Mouse (Mus musculus) kidney, postnatal 0 days (tissue): Measurements from ENCODE around the gene Il10rb. TPM values are rescaled to one million over a fixed set of nuclear protein-coding genes. Genes with fewer than 3 reads are reported as not detected.

Experiments used
- ATAC-seq: fragments of 200-750 bp; cut with Nextera tagmentation; replicated peaks from 2 replicates; pipeline ENCODE4 v1.8.0; 2017; ENCODE audit warnings: low read depth, moderate number of reproducible peaks, moderate TSS enrichment, moderate library complexity; ENCODE audit not compliant: low FRiP score
- DNase-seq: peaks from one replicate; pipeline ENCODE4 v3.0.0-alpha.2; 2016; ENCODE audit warnings: low spot score
- H3K27ac ChIP-seq: fragments of 300-500 bp; sonication (generic); 2 replicates; pipeline ENCODE4 v1.5.1; 2014; ENCODE audit warnings: mild to moderate bottlenecking
- H3K27me3 ChIP-seq: fragments of 300-500 bp; sonication (generic); 2 replicates; pipeline ENCODE4 v1.6.1; 2014; ENCODE audit warnings: low read length, mixed read lengths; ENCODE audit not compliant: insufficient read depth
- H3K36me3 ChIP-seq: fragments of 300-500 bp; sonication (generic); 2 replicates; pipeline ENCODE4 v1.6.1; 2014; ENCODE audit warnings: low read length, mixed read lengths; ENCODE audit not compliant: insufficient read depth
- H3K4me1 ChIP-seq: fragments of 300-500 bp; sonication (generic); replicated peaks from 2 replicates; pipeline ENCODE4 v1.6.1; 2014; ENCODE audit warnings: antibody characterized with exemption, low read length, mixed read lengths; ENCODE audit not compliant: insufficient read depth
- H3K4me2 ChIP-seq: fragments of 300-500 bp; sonication (generic); 2 replicates; pipeline ENCODE4 v1.6.1; 2014; ENCODE audit warnings: mild to moderate bottlenecking, low read length, moderate library complexity, mixed read lengths
- H3K4me3 ChIP-seq: fragments of 300-500 bp; sonication (generic); replicated peaks from 2 replicates; pipeline ENCODE4 v1.5.1; 2014; ENCODE audit warnings: low read depth, low read length
- H3K9ac ChIP-seq: fragments of 300-500 bp; sonication (generic); 2 replicates; pipeline ENCODE4 v1.6.1; 2014; ENCODE audit warnings: low read depth, low read length
- H3K9me3 ChIP-seq: fragments of 300-500 bp; sonication (generic); replicated peaks from 2 replicates; pipeline ENCODE4 v1.6.1; 2016; ENCODE audit warnings: low read length, inconsistent platforms, mixed read lengths
- CTCF ChIP-seq: IDR thresholded peaks from 2 replicates; pipeline ENCODE4 v1.5.1; 2016; ENCODE audit warnings: antibody characterized with exemption, low read depth, mild to moderate bottlenecking, moderate library complexity
- WGBS: fragments of 180-500 bp; shearing (Covaris S2); extraction: QIAGEN DNeasy Blood & Tissue Kit; methylation state at CpG from one replicate; pipeline ENCODE4 v1.1.7; 2014; 5-methylcytosine and 5-hydroxymethylcytosine counted together
- polyA plus RNA-seq: library from polyadenylated mRNA; unstranded; fragments of >200 nt; fragmentation: Nextera tagmentation; extraction: Ambion mirVana; gene quantifications from 2 replicates; pipeline ENCODE4 v1.2.1, GENCODE M21; 2015

Gene Il10rb
- polyA plus RNA-seq, 1 experiment from 2014 or later, result 44.6 TPM

- no peaks in the 10 kb centered on the region for H3K27me3 ChIP-seq
- H3K9ac ChIP-seq, result no peak overlapping the region
- no peaks in the 10 kb centered on the region for H3K9me3 ChIP-seq
- H3K27ac ChIP-seq, result no peak overlapping the region
- H3K4me3 ChIP-seq, result no peak overlapping the region
- DNase-seq (no peak), ATAC-seq (no peak)
- no peak for TF ChIP-seq CTCF
- 86% methylated on average over 4 of the region's 4 CpGs for WGBS
- H3K36me3 ChIP-seq, result no peaks in the 10 kb centered on the region
- H3K4me2 ChIP-seq, result no peak overlapping the region
- H3K4me1 ChIP-seq, result no peaks in the 10 kb centered on the region
These were observed 38.9 kb downstream of the Il10rb start for GRCm38 (mm10) chr16:91444847-91445246.

GRCm38 (mm10) chr16:91445566-91445965, 39.6 kb downstream of the Il10rb start:
- Histone ChIP-seq H3K27me3 (no peaks in the 10 kb centered on the region), H3K27ac (no peak overlapping the region), H3K4me2 (no peak overlapping the region), H3K9me3 (no peaks in the 10 kb centered on the region), H3K36me3 (no peaks in the 10 kb centered on the region), H3K9ac (no peak overlapping the region), H3K4me3 (no peak overlapping the region), H3K4me1 (no peaks in the 10 kb centered on the region)
- DNase-seq (no peak), ATAC-seq (no peak)
- WGBS, result 63% methylated on average over 5 of the region's 5 CpGs
- TF ChIP-seq CTCF, result no peak

GRCm38 (mm10) chr16:91446778-91447511, 41.0 kb downstream of the Il10rb start:
- WGBS, result 78% methylated on average over 8 of the region's 8 CpGs
- no peak for ATAC-seq
- no peaks in the 10 kb centered on the region for H3K36me3 ChIP-seq

DNA sequence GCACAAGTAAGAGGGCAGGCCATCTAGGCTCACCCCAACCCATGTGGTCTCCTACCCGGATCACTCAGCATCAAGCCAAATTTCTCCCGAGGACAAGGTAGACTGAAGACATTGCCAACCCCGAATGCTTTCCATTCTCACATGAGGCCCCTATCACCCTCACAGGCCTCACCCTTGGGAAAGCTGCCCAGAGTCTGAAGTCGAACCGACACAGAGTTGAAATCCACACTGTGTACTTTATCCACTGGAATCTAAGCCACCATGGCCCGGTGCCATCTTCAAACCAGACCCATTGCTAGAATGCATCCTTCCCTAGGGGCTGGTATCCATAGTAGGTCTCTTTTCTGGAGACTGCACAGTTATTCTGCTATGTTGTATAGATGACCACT, 41.5 kb downstream of the Il10rb start:
- WGBS, result 84% methylated on average over 6 of the region's 6 CpGs
- Histone ChIP-seq H3K9ac (no peak overlapping the region), H3K36me3 (no peaks in the 10 kb centered on the region), H3K4me3 (no peak overlapping the region), H3K27me3 (no peaks in the 10 kb centered on the region), H3K4me1 (no peaks in the 10 kb centered on the region), H3K4me2 (no peak overlapping the region), H3K9me3 (no peaks in the 10 kb centered on the region), H3K27ac (no peak overlapping the region)
- no peak for TF ChIP-seq CTCF
- DNase-seq (no peak), ATAC-seq (no peak)

More at GRCm38 (mm10) chr16:91446778-91447511, 41.0 kb downstream of the Il10rb start:
- H3K9me3 ChIP-seq, result no peaks in the 10 kb centered on the region
- H3K4me1 ChIP-seq, result no peaks in the 10 kb centered on the region
- no peak overlapping the region for H3K4me2 ChIP-seq
- TF ChIP-seq CTCF, result no peak
- H3K27me3 ChIP-seq, result no peaks in the 10 kb centered on the region
- no peak overlapping the region for H3K4me3 ChIP-seq
- no peak overlapping the region for H3K27ac ChIP-seq
- no peak for DNase-seq
- H3K9ac ChIP-seq, result no peak overlapping the region

DNA sequence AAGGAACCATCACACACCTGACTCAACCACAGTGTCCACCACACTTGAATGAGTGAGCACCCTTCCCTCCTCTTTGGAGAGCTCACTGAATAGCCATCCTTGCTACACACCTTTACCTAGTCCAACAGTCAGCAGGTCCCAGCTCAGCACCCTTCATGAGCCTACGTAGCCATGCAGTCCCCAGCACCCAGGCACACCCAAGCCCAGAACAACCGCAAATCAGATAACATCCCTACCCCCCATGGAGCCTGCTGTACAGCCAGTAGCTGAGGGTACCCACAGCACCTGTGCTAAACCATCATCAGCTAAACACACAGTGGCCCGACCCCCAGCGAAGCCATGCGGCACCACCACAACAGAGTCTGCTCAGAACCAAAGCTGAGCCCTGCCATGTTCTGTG, 42.1 kb downstream of the Il10rb start:
- H3K4me1 ChIP-seq, result no peaks in the 10 kb centered on the region
- H3K27me3 ChIP-seq, result no peaks in the 10 kb centered on the region
- no peak overlapping the region for H3K27ac ChIP-seq
- H3K4me2 ChIP-seq, result no peak overlapping the region
- no peak overlapping the region for H3K4me3 ChIP-seq
- no peaks in the 10 kb centered on the region for H3K36me3 ChIP-seq
- 94% methylated on average over 5 of the region's 5 CpGs for WGBS
- TF ChIP-seq CTCF, result no peak
- H3K9ac ChIP-seq, result no peak overlapping the region
- ATAC-seq, result no peak
- DNase-seq, result no peak
- no peaks in the 10 kb centered on the region for H3K9me3 ChIP-seq

DNA sequence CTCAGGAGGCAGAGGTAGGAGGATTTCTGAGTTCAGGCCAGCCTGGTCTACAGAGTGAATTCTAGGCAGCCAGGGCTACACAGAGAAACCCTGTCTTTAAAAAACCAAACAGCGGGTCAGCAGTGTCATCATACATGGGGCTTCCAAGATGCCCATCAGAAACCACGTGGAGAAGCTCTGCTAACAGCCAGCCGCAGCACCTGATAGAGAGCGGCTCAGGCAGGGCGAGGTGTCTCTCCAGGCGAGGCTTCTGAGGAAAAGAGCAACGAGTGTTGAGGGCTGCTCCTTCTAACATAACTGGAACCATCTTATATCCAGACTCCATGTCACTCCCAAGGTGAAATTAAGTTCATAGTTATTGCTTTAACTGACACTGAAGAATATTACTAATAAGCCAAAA, 42.9 kb downstream of the Il10rb start:
- Histone ChIP-seq H3K27ac (no peak overlapping the region), H3K36me3 (no peaks in the 10 kb centered on the region), H3K9me3 (no peaks in the 10 kb centered on the region), H3K9ac (no peak overlapping the region), H3K4me1 (no peaks in the 10 kb centered on the region), H3K4me2 (no peak overlapping the region), H3K4me3 (no peak overlapping the region), H3K27me3 (no peaks in the 10 kb centered on the region)
- no peak for TF ChIP-seq CTCF
- DNase-seq (no peak), ATAC-seq (no peak)
- WGBS, result 87% methylated on average over 7 of the region's 7 CpGs
